Mouse (Mus musculus) brain, embryonic 14.5 days (tissue): ENCODE data around the gene Cenpo. TPM values are rescaled to one million over a fixed set of nuclear protein-coding genes. Genes with fewer than 3 reads are reported as not detected.

Experiments used
- DNase-seq: peaks from one replicate; pipeline ENCODE4 v3.0.0-alpha.2; 2011; ENCODE audit warnings: low read depth
- CTCF ChIP-seq: fragments of 200-500 bp; IDR thresholded peaks from 2 replicates; pipeline ENCODE4 v1.5.1; 2012; ENCODE audit warnings: inconsistent platforms, mild to moderate bottlenecking, moderate library complexity, borderline replicate concordance; ENCODE audit not compliant: insufficient read depth, insufficient read length; ENCODE audit errors: extremely low read depth
- POLR2A ChIP-seq: fragments of 200-500 bp; IDR thresholded peaks from 2 replicates; pipeline ENCODE4 v1.6.1; 2012; ENCODE audit warnings: mild to moderate bottlenecking, inconsistent platforms, borderline replicate concordance; ENCODE audit not compliant: poor library complexity, insufficient read depth, insufficient read length, severe bottlenecking; ENCODE audit errors: extremely low read depth
- polyA plus RNA-seq: library from polyadenylated mRNA; depleted of rRNA; stranded (reverse); fragments of >200 nt; gene quantifications from 2 replicates; pipeline ENCODE4 v1.2.3, GENCODE M21; 2012; rRNA removed

The Cenpo gene
- polyA plus RNA-seq, 1 experiment = 11.8 TPM

DNA sequence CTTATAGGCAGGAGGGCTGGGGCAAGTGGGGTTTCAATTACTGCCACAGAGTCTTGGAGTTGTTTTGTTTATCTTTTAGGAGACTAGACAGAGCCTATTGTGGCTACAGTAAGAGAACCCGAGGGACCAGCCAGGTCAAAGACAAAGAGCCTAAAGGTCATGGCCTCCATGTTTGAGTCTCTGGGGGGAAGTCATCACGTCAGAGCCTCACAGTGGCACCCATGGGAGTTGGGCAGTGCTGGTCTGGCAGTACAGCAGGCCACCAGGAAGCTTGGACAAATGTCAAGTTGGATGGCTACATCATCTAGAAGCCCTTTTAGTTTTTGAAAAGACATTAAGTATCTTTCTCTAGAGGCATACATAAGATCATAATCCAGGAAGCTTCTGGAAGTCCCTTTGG is 71.2 kb downstream of the Cenpo start:
- DNase-seq = no peak
- TF ChIP-seq CTCF (no peak), POLR2A (no peak)

DNA sequence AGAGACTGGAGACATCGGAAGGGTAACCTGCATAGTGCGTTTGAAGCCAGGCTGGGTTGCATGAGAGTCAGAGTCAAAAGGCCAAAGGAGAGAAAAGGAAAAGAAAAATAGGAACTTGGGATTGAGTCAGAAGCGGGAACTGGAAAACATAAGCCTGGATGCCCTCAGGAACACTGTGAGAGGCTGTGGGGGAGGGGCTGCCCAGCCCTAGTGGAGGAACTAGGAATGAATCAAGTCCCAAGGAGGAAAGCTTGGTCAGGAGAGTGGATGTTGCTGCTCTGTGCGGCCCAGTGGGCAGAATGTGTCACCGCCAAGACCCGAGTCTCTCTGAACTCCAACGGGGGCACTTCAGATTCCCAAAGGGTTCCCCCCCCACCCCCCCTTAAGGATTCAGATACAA is 73.8 kb downstream of the Cenpo start:
- TF ChIP-seq POLR2A = no peak
- peak; percentile 13; the same call in 1 of the 2 replicates for TF ChIP-seq CTCF
- DNase-seq = no peak

DNA sequence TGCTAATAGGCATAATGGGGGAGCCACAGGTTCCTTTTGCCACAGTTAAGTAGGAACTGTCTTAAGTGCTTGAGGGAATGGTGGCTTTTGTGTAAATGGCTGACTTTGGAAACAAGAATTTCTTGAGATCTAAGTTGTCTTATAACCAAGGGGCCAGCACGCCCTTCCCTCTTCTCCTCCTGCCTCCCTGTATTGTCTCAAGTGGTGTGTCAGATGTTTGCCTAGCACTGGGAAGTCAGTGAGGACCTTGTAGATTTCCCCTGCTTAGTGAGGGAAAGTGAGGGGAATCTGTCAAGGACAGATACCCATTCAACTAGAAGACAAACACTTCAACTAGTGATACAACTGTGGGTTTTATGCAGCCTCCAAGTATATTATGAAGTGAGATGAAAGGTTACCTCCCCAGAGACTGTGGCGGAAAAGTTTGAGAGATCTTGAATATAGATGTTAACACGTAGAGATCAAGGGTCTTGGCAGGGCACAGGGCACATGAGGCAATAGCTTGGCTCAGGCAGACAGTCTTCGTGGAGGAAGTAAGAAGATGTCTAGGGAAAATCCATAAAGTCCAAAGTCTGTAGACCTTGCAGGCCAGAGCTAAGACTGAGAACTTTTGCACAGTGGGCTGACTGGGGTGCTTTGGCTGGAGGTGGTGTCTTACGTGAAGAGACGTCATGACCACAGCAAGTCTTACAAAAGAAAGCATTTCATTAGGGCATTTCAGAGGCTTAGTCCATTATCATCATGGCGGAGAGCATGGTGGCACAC is 75.0 kb downstream of the Cenpo start:
- TF ChIP-seq CTCF = no peak
- no peak for TF ChIP-seq POLR2A
- DNase-seq = no peak

- no peak for DNase-seq
- TF ChIP-seq CTCF (no peak), POLR2A (no peak)
These were observed 75.9 kb downstream of the Cenpo start for GRCm38 (mm10) chr12:4158179-4158578.

DNA sequence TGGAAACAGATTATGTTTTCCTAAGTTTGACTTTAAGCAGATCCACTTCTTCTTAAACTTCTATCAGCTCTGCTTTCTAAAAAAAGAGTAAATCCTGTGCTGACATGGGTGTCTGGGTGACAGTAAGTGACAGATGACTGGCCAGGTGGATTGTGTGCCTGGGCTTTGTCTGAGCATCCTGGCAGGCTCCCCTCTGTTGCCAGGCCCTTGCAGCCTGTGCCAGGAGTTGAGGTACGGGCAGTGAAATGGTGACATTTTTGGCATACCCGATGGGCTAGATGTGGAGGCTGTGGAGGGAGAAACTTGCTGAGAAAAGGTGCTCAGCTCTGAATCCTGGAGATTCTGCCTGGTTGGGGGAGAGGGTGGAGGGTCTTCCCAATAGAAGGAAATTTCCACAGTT is 76.6 kb downstream of the Cenpo start:
- no peak for DNase-seq
- TF ChIP-seq POLR2A (no peak), CTCF (no peak)

DNA sequence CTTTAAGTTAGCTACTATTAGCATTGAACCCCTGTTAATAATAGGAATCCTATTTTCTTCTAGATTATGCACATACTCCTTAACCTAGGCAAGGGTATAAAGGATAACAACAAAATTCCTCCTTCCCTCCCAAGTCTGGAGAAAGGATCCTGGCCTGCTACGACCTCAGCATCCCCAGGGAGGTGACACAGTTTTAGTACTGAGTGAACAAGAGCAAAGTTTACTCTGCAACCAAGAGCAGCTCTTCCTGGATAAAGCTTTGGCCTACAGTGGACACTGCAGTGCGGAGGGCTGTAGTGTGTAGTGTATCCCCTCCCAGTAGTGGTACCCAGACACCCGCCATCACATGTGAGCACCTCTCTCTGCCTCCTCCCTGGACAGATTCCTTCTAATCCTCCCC is 82.1 kb downstream of the Cenpo start:
- TF ChIP-seq CTCF (no peak), POLR2A (no peak)
- no peak for DNase-seq

DNA sequence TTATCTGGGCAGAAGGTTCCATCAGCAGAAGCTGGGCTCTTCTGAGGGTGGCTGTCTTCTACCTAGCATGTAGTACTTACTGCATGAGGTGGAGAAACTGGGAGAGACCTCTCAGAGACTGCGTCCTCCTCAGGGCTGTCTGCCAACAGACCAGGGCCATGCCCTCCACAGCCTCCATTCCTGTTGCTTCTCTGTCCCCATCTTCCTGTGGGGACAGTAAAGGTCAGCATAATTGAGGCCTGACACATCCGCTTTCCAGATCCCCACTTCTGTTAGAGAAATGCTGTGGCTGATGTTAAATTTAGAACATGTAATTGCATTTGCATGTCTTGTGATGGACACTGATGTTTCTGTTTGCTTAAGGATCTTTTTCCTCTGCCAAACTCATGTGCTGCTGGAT is 83.2 kb downstream of the Cenpo start:
- DNase-seq = no peak
- TF ChIP-seq CTCF (no peak), POLR2A (no peak)

Other genes with a start within 250 kb of the Cenpo start
- 41.6 and 65.6 TPM in 2 replicates for gene Efr3b, start 195.4 kb downstream of the Cenpo start, polyA plus RNA-seq
- 19.6 and 21.1 TPM in 2 replicates for gene Dnajc27, start 151.7 kb downstream of the Cenpo start, polyA plus RNA-seq
- 8.4 and 13.1 TPM in 2 replicates for gene Adcy3, start 101.2 kb downstream of the Cenpo start, polyA plus RNA-seq
- gene Ptrhd1, start 267 bp downstream of the Cenpo start, polyA plus RNA-seq = 4.9 and 5.1 TPM in 2 replicates
- gene Ncoa1, start 242.9 kb upstream of the Cenpo start, polyA plus RNA-seq = 39.8 and 41.9 TPM in 2 replicates